Mouse (Mus musculus): ENCODE measurements at regions not wholly inside any gene's neighbourhood (a gene's known extent, or its start where the extent isn't known, plus 50 kb on each side); places are given as distances from the start of the nearest gene placed in this dataset.

- no peak for DNase-seq (ENCODE audit: low spot score in 2 of 2)
These were observed 70.0 kb downstream of the 1190002N15Rik start for GRCm38 (mm10) chr9:94467846-94468245.

DNA sequence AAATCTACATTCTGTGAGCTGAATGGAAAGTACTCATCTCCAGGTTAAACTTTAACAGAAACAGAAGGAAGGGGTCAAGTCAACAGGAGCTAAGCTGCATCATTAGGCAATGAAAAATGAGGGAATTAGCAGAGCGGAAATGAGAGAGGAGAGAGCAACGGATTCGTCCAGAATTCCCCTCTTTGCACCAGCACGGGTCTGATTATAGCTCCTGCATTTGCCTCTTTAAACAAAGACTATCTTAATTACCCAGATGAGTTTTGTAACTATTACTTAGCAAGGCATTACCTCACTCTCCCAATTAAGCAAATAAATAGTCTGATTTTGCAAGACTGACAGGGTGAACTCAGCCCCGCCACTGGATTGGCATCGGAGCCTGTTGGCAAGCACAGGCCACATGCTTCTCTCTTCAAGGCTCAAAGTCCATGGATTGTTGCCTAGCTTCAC lies 81.8 kb downstream of the 1190002N15Rik start:
- peak in 1 of 2 experiments; percentile 14 for DNase-seq (ENCODE audit: low spot score in 2 of 2)

DNA sequence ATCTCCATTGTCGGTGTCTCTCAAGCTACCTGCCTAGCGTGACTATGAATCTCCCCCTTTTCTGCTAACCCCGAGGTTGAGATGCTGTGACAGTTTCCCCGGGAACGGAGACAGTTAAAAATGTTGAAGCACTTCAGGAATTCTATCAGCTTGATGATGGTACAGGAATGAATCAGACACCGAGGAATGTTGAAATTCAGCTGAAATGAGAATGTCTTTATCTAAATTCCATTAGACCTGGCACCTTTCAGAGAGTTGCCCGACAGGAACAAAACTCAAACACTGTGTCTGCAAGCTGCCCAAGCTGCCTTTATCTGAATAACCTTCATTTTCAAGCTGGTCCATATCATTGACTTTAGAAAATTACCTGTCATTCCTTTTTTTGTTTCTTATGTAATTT lies 82.4 kb downstream of the 1190002N15Rik start:
- DNase-seq (ENCODE audit: low spot score in 2 of 2): no peak

- DNase-seq (ENCODE audit: low spot score in 2 of 2): no peak
These were observed 88.0 kb downstream of the 1190002N15Rik start for GRCm38 (mm10) chr9:94449911-94450310.

GRCm38 (mm10) chr9:94446182-94446763 lies 91.6 kb downstream of the 1190002N15Rik start:
- no peak for DNase-seq (ENCODE audit: low spot score in 2 of 2)

- no peak for DNase-seq (ENCODE audit: low spot score in 2 of 2)
These were observed 93.6 kb downstream of the 1190002N15Rik start for GRCm38 (mm10) chr9:94444140-94444789.

GRCm38 (mm10) chr9:94441393-94441792 lies 96.5 kb downstream of the 1190002N15Rik start:
- DNase-seq (ENCODE audit: low spot score in 2 of 2): no peak

DNA sequence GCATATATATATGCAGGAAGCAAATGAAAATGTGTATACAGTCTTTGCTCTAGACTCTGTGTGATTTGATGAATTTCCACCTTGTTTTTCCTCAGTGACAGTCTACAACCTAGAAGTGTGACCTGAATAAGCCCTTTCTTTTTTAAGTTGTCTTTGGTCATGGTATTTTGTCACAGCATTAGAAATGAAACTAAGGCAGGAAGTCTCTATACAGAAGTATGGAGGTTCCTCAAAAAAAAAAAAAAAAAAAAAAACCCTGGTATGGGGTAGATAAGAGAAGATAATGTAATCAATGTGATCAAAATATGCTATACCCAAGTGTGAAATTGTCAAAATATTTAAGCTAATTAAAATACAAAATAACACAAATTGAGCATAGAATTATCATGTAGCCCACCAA lies 104.4 kb downstream of the 1190002N15Rik start:
- DNase-seq (ENCODE audit: low spot score in 2 of 2): no peak

GRCm38 (mm10) chr9:94432144-94432747 lies 105.6 kb downstream of the 1190002N15Rik start:
- DNase-seq (ENCODE audit: low spot score in 2 of 2): no peak

DNA sequence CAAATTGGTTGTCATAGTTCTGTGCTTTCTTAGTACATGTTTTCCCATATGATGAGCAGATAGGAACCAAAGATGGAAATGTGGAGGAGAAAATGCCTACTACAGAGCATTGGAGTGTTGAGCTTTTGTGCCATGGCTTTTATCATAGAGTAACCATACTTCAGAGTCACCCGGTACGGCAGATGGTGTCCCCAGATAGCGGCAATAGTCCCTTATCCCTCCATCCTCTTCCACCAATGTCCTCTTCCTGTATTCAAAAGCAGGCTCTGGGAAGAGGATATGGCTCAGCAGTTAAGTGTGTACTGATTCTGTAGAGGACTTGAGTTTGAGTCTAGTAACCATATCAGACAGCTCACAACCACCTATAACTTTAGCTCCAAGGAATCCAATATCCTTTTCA lies 106.3 kb downstream of the 1190002N15Rik start:
- DNase-seq (ENCODE audit: low spot score in 2 of 2): no peak

DNA sequence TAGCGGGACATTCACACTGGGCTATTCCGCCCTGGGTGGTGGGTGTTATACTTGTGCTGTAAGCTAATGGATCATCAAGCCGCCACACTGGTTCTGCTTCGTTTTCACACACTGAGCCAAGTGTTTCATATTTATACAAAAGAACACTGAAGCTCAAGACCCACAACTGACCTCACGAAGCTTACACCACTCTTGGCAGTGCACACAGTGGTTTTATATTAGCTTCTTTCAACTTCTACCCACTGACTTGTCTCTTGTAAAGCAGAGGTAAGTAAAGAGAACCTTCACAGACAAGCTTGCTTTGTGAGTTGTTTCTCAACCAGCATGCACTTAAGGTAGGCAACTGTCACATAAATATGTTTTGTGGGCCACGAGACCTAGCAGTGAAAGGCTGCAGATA lies 106.9 kb downstream of the 1190002N15Rik start:
- no peak for DNase-seq (ENCODE audit: low spot score in 2 of 2)

- no peak for DNase-seq (ENCODE audit: low spot score in 2 of 2)
These were observed 111.1 kb downstream of the 1190002N15Rik start for GRCm38 (mm10) chr9:94426740-94427139.

DNA sequence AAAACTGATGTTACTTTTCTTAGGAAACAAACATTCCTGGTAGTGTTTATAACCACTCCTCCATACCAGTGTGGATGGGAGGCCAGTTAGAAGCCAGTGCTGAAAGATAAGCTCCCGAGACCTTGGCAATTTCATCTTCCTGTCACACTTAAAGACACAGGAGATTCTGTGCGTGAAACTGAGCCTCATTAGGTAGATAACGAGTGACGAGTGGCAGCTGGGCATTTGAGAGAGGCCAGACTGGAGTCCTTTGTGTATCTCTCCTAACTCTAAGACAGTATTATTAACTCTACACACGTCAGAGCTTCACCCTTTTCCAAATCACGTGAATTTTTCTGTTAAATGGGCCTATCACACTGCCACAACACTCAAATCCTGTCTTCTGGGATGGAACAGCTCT lies 112.1 kb downstream of the 1190002N15Rik start:
- no peak for DNase-seq (ENCODE audit: low spot score in 2 of 2)

DNA sequence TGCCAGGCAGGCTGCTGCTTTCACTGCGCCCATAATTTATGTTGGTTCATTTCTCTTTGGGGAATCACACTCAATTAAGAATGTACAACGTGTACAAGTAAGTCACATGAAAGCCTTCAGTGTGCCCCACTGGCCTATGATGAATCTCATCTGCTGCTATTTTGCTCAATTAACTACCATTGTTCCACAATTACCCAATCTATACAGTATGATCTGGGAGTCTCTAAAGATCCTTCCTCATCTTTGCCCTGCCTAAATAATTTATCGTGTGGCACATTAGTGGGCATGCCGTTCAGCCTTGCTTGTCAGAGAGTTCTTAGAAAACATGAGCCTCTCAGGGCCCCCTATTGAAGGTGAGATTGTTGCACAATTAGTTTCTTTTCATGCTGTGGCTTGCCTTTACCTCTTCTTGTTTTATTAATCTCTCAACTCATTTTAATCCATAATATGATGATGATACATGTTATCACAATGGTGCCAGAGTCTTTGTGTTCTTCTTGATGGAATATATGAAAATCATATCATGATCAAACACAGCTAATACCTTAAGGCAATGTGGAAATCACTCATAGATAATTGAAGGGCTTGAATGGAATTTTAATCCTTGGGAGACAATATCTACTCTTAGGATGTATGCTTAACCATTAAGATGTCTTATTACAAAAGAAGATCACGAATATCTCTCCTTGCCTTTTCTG lies 113.3 kb downstream of the 1190002N15Rik start:
- no peak for DNase-seq (ENCODE audit: low spot score in 2 of 2)

GRCm38 (mm10) chr9:94410546-94410945 lies 127.3 kb downstream of the 1190002N15Rik start:
- DNase-seq (ENCODE audit: low spot score in 2 of 2): no peak

- DNase-seq (ENCODE audit: low spot score in 2 of 2): peak in 1 of 2 experiments; percentile 47
These were observed 127.8 kb downstream of the 1190002N15Rik start for GRCm38 (mm10) chr9:94410042-94410441.

DNA sequence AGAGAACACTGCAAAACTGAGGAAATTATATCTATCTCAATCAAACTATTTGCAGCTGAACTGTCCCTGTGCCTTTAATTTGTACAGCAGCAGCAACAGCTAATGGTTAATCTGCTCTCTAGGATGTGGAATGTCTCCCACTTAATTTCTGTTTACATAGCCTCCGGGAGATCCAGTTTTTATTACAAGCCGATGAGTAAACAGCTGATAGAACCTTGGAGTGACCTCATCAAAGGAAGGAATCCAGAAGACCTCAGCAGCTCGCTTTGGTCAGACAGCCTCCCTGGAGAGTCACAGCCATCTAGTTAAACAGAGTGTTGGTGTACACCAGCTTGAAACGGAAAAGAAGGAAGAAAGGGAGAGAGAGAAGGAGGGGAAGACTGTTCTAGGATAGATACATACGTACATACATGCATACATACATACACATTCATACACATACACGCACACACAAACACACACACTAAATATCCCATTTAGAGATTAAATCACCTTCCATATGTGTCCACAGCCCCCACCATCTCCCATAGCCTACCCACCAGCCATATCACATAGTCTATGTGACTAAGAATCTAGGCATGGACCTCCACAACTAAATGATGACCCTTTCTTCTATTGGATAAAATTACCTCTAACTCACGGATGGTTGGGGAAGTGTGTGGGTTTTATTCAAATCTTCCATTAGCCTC lies 129.1 kb downstream of the 1190002N15Rik start:
- DNase-seq (ENCODE audit: low spot score in 2 of 2): no peak

- DNase-seq (ENCODE audit: low spot score in 2 of 2): no peak
These were observed 130.2 kb downstream of the 1190002N15Rik start for GRCm38 (mm10) chr9:94407671-94408070.

- DNase-seq (ENCODE audit: low spot score in 2 of 2): no peak
These were observed 133.3 kb downstream of the 1190002N15Rik start for GRCm38 (mm10) chr9:94404551-94404950.

- no peak for DNase-seq (ENCODE audit: low spot score in 2 of 2)
These were observed 137.3 kb downstream of the 1190002N15Rik start for GRCm38 (mm10) chr9:94400596-94400995.

GRCm38 (mm10) chr9:94395215-94395614 lies 142.7 kb downstream of the 1190002N15Rik start:
- DNase-seq (ENCODE audit: low spot score in 2 of 2): no peak

DNA sequence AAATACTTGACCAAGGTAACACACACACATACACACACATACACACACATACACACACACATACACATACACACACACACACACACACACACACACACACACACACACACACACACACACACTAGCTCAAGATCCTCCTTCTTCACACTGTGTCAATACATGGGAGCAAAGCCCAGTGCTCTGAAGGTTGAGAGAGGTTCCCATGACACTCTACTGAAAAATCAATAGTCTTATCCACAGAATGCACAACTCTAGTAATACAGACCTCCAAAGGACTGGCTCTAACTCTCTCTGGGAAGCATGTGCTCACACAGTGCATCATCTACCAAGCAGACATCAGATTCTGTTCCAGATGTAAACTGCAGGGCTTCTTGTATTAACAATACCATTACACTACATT lies 151.7 kb downstream of the 1190002N15Rik start:
- no peak for DNase-seq (ENCODE audit: low spot score in 2 of 2)

All from cerebellum, postnatal 4 days (tissue).